Mouse (Mus musculus) myocyte (in vitro differentiated cells): Measurements from ENCODE around the gene Zfp64.

Experiments
- CEBPB ChIP-seq: IDR thresholded peaks from 2 replicates; pipeline ENCODE4 v1.6.1; 2011; ENCODE audit warnings: mild to moderate bottlenecking, moderate library complexity; ENCODE audit not compliant: poor library complexity, insufficient read depth, severe bottlenecking
- E2F4 ChIP-seq: IDR thresholded peaks from one replicate; pipeline ENCODE4 v1.6.1; 2011; ENCODE audit warnings: mild to moderate bottlenecking, control low read depth, moderate library complexity; ENCODE audit not compliant: insufficient read depth
- MAX ChIP-seq: IDR thresholded peaks from one replicate; pipeline ENCODE4 v1.6.1; 2011; ENCODE audit warnings: low read depth, mild to moderate bottlenecking, control low read depth
- MYOD1 ChIP-seq, 3 experiments: IDR thresholded peaks; one replicate each; pipeline ENCODE4 v1.6.1; 2011; ENCODE audit warnings: control low read depth in 2 of 3, low read depth in 2 of 3, mild to moderate bottlenecking in 2 of 3, moderate library complexity in 1 of 3; ENCODE audit not compliant: insufficient read length in 2 of 3, control insufficient read depth in 1 of 3
- POLR2A ChIP-seq: IDR thresholded peaks from one replicate; pipeline ENCODE4 v1.6.1; 2011; ENCODE audit warnings: low read depth, mild to moderate bottlenecking, control low read depth, moderate library complexity; ENCODE audit not compliant: insufficient read length
- POLR2AphosphoS2 ChIP-seq: IDR thresholded peaks from one replicate; pipeline ENCODE4 v1.6.1; 2011; ENCODE audit warnings: low read depth, control low read depth; ENCODE audit not compliant: insufficient read length
- REST ChIP-seq: IDR thresholded peaks from one replicate; pipeline ENCODE4 v1.6.1; 2011; ENCODE audit warnings: mild to moderate bottlenecking, control low read depth, moderate library complexity; ENCODE audit not compliant: insufficient read depth, insufficient read length
- SRF ChIP-seq: IDR thresholded peaks from one replicate; pipeline ENCODE4 v1.6.1; 2011; ENCODE audit warnings: low read depth; ENCODE audit not compliant: control insufficient read depth, insufficient read length
- TCF12 ChIP-seq: IDR thresholded peaks from one replicate; pipeline ENCODE4 v1.6.1; 2011; ENCODE audit warnings: mild to moderate bottlenecking, control low read depth; ENCODE audit not compliant: poor library complexity, insufficient read depth, severe bottlenecking
- TCF3 ChIP-seq: IDR thresholded peaks from one replicate; pipeline ENCODE4 v1.6.1; 2011; ENCODE audit warnings: low read depth, control low read depth; ENCODE audit not compliant: insufficient read length
- USF1 ChIP-seq: IDR thresholded peaks from one replicate; pipeline ENCODE4 v1.6.1; 2011; ENCODE audit warnings: low read depth, mild to moderate bottlenecking, control low read depth, moderate library complexity

DNA sequence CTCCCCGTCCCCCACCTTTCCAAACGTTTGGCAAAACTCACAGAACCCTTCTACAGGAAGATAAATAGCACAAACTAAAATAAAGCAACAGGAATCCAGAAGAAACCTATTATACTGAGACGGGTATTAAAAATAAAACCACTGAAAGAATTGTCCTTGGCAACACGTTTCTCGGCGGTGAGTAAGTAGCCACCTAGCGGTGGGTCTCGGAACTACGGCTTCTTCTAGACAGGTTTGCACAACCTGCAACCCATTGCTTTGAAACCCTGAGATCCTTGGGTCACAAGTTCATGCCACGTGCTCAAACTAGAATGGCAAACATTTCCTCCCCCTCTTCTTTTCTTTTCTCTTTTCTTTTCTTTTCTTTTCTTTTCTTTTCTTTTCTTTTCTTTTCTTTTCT, 25.7 kb downstream of the Zfp64 start:
- TF ChIP-seq MYOD1 (IDR thresholded peaks at IDR 0.05; ENCODE audit: control insufficient read depth in 1 of 3, insufficient read length in 2 of 3, low read depth in 2 of 3) (no peak), POLR2A (no peak), SRF (no peak), TCF12 (no peak), MAX (no peak), POLR2AphosphoS2 (no peak), USF1 (no peak), E2F4 (no peak), CEBPB (no peak), REST (no peak), TCF3 (no peak)
